Mouse (Mus musculus) heart, adult 18-20 months (tissue): ENCODE results near the gene Dohh. TPM values are rescaled to one million over a fixed set of nuclear protein-coding genes. Genes with fewer than 3 reads are reported as not detected.

ENCODE experiments used
- DNase-seq, 2 experiments: peaks; one replicate each; pipeline ENCODE4 v3.0.0; 2021 to 2022; ENCODE audit warnings: mixed read lengths in 1 of 2
- total RNA-seq, 2 experiments: library from RNA; stranded (reverse); gene quantifications; 2 replicates each; pipeline ENCODE4 v1.2.3; 2021

Gene Dohh
- total RNA-seq, 2 experiments from 2014 or later = 49.9 to 59.6 TPM

- DNase-seq = peak; percentile 51 to 76
Observed at GRCm38 (mm10) chr10:81404720-81405119, 20.5 kb downstream of the Dohh start.

GRCm38 (mm10) chr10:81405588-81406201 lies 21.5 kb downstream of the Dohh start:
- DNase-seq = peak in 1 of 2 experiments; percentile 80

- no peak for DNase-seq
Observed at GRCm38 (mm10) chr10:81406504-81407440, 22.5 kb downstream of the Dohh start.

DNA sequence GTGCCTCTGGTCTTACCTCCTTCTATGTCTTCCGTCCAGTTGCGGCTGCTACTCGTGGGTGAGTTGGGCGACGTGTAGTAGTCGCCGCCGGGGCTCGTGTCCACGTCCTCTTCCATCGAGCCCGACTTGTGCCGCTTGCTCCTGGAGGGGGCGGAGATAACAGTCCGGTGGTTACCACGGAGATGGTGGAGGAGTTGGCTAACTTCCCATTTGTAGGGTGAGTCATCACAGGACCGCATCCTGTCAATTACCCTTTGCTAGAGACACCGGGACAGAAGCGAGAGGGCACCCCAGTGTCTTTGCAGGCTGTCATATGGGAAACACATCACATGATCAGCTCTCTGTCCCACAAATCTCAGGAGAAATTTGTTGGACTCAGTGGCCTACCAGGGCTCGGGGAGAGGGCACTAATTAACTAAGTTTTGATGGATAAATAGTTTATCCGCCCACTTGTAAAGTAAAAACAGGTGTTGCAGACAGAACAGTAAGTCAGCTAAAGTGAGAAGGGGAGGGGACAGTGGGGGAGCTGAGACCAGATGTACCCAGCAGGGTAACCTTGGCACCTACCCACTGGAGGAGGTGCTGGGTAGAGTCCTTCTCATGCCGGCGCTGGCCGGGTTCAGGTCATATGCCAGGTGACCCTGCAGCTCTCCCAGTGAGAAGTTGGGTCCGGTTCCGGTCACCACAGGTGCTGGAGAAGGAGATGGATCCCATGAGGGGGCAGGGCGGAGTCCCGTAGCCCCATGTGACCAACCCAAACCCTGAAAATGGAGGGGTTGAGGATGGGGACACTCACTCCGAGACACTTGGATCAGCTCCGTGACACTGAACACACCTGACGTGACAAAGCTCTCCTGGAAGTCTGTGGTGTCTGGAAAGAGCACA lies 23.6 kb downstream of the Dohh start:
- peak; percentile 90 to 96 for DNase-seq

GRCm38 (mm10) chr10:81408424-81408729 lies 24.1 kb downstream of the Dohh start:
- no peak for DNase-seq

- DNase-seq = peak; percentile 92 to 95
Observed at GRCm38 (mm10) chr10:81408871-81409291, 24.7 kb downstream of the Dohh start.

- no peak for DNase-seq
Observed at GRCm38 (mm10) chr10:81409330-81409729, 25.1 kb downstream of the Dohh start.

DNA sequence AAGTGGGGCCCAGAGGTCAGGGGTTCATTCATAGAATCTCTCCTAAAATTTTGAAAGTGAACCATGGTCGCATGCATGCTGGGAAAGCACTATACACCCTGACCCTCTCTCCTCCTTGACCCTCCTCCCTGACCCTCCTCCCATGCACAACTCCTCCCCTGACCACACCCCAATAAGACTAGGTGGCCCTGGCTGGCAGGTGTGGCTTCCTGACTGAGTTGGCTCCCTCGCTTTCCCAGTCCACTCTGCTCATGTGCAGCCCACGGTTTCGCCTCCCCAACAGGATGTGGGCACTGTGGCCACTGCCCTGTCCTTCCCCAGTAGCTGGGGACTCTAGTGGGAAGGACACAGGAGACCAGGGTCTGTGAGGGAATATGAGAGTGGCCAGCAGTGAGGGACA lies 26.1 kb downstream of the Dohh start:
- DNase-seq = no peak

DNA sequence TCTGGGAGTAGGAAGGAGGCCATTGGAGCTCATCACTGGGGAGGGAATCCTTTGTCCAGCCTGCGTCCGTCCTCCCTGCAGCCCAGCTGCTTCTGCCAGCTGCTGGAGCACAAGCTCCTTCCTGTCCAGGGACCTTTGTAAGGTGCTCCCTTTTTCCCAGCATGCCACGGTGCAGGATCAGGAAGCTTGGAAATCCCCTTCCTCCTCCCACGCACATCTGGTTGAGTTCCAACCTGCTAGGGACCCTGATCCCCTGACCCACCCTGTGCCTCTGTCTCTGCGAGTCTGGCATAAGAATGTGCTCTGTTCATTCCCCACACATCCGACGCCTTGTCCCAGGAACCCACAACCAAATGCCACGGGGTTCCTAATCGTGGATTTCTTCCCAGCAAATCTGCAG lies 26.8 kb downstream of the Dohh start:
- DNase-seq = peak; percentile 76 to 81

DNA sequence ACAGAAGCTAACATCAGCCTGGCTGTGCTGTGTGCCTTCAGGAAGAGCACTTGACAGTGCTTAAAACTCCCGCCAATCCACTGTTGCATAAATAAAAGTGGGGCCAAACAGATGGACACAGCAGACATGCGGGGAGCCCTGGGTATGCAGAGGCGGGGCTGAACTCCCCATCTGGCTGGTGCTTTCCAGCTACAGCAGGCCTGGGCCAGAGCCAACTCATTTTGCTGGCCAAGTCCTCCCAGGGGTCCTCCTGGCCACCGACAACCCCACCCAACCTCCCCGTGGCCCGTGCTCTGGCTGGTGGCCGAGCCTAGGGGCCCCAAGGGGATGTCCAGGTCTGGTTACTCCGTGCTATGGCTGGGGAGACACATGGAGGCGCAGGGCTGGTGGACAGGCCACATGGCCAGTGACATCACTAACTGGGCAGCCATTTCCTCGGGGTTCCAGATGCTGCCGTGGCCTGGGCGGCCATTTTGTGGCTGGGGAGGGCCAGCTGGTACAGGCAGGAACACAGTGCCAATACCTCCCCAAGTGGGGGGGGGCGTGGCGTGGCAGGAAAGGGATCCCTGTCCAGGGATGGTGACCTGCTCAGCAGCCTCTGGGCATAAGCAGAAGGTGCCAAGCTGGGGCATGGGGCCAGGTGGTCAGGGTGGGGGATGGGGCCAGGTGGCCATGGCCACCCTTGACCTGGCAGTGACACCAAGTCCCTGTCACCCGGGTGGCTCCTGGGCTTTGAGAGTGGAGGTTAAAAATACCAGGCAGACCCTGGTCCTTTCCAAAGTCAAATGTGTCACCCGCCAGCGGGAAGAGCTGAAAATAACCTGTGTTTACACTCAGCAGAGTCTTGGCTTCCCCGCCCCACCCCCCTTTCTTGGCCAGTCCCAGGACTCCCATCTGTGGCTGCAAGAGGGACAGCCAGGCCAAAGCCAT lies 27.5 kb downstream of the Dohh start:
- DNase-seq = peak; percentile 95 to 97

GRCm38 (mm10) chr10:81412586-81413309 lies 28.5 kb downstream of the Dohh start:
- DNase-seq = no peak

- peak; percentile 93 to 95 for DNase-seq
Observed at GRCm38 (mm10) chr10:81413310-81414261, 29.4 kb downstream of the Dohh start.

GRCm38 (mm10) chr10:81414682-81415081 lies 30.5 kb downstream of the Dohh start:
- DNase-seq = peak; percentile 72 to 75

DNA sequence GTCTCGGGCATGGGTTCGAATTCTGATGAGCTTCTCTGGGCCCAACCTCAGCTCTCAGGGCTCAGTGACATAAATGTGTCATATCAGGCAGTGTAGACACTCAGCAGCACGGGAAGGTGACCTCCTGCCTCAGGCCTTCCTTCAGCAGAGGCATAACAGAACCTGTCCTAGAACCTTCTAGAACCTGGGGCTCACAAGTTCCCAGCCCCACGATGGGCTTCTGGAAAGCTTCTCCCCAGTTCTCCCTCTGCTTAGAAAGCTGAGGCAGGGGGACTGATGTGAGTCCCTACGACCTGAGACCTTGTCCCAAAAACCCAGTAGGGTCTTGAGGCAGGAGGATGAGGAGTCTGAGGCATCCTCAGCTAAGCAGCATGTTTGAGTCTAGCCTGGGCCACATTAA lies 30.9 kb downstream of the Dohh start:
- DNase-seq = no peak

- peak in 1 of 2 experiments; percentile 68 for DNase-seq
Observed at GRCm38 (mm10) chr10:81415549-81416310, 31.5 kb downstream of the Dohh start.

DNA sequence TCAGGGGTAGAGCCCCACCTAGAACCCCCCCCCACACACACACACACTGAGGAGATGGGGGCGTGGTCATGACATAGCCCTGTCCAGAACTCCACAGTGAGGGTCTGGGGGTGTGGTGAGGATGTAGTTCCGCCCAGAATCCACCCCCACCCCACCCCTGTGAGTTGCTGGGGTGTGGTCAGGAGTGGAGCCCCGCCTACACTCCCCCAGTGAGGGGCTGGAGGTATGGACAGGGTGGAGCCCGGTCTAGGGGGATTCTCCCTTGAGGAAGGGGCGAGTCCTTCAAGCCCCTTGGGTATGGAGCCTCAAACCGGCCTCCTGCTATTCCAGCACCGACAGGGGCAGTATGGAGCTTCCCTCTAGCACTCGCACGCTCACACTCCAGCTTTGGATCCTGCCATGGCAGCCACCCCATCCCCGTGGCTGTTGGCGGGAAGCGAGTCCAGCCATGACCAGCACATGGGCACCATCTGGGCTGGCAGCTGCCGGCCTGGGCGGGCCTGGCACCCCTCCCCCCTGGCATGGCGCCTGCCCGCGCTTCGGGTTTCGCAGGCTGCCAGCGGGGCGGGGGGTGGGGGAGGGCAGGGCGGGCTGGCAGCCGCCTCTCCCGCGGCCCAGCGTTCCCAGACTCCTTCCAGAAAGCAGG lies 32.5 kb downstream of the Dohh start:
- peak; percentile 88 to 91 for DNase-seq

DNA sequence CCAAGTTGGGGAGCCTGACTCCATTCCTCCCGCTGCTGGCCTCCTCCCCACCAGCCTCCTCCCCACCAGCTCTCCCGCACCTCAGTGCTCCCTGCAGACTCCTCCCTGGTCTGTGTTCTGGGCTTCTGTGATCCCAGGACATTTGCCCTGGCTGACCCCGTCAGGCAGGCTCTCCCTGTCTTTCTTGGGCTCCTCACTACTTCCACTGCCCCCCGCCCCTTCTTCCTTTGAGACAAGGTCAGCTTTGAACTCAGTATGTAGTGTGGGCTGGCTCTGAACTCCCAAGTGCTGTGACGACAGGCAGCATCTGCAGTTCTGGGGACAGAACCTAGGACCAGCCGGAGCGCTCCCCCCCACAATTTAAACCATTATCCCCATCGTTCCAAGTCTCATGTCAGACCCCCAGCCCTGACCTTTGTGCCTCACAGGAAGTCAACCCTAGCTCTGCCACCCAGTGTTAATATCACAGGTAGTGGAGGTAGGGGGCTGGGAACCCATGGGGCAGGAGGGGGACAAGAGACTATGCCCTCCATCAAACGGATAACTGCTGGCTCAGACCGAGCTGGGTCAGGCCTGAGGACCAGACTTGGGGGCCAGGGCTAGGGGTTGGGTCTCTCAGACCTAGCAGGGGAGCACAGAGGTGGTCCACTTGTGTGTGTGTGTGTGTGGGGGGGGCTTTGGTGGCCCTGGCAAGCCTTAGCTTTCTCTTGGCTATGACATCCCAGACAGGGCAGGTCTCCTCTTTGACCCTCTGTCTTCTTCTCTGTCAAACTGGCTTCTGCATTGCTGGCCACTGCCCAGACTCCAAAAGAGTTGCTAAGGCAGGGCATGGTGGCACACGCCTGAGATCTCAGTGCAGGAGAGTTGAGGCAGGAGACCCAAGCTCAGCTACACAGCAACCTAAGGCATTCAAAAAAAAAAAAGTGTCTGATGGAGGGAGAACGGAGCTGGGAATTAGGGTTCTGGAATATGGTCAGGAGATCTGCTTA lies 33.3 kb downstream of the Dohh start:
- peak in 1 of 2 experiments; percentile 13 for DNase-seq
